Mouse (Mus musculus) thymus, adult 2 months (tissue): ENCODE measurements around the gene Phf24.

Source experiments
- CTCF ChIP-seq: fragments of 200-500 bp; IDR thresholded peaks from 2 replicates; pipeline ENCODE4 v1.5.1; 2012; ENCODE audit warnings: mild to moderate bottlenecking, control low read depth, low read length, moderate library complexity, borderline replicate concordance; ENCODE audit not compliant: control insufficient read depth, poor library complexity, insufficient read depth; ENCODE audit errors: extremely low read depth
- POLR2A ChIP-seq: fragments of 200-500 bp; IDR thresholded peaks from 2 replicates; pipeline ENCODE4 v1.6.1; 2012; ENCODE audit warnings: mild to moderate bottlenecking, low read length, control low read depth, moderate library complexity; ENCODE audit not compliant: control insufficient read depth, poor library complexity, insufficient read depth; ENCODE audit errors: extremely low read depth

DNA sequence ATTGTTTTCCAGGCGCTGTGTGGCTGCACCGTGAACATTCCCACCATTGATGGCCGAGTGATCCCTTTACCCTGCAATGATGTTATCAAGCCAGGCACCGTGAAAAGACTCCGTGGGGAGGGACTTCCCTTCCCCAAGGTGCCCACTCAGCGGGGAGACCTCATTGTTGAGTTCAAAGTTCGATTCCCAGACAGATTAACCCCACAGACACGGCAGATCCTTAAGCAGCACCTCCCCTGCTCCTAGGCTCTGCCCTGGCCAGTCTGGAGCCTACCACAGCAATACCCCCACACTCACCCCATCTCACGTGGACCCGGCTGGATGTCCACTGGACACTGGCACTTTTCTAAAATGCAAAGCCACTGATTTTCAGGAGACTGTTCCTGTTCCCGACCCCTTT is 40.8 kb downstream of the Phf24 start:
- no peak for TF ChIP-seq CTCF
- no peak for TF ChIP-seq POLR2A
